Comparison of ENCODE assay signal across 34 mouse cellular contexts in the genomic region with DNA sequence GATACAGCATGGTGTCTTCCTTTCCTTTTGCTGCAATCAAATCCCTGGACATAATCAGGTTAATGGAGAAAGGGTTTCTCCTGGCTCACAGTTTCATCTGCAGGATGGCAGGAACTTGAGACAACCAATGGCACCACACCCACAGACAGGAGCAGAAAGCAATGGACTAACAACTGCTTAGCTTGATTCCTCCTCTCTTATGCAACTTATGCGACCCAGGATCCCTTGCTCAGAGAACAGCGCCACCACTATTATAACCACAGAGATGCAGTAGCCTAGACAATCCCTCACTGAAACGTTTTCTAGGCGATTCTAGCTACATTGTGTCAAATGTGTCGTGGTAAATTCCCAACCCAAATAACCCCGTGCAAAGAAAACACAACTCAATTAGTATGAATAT. TPM values are rescaled to one million over a fixed set of nuclear protein-coding genes. Genes with fewer than 3 reads are reported as not detected.
DNase-seq lines count a peak whose midpoint lies in the region; ATAC-seq and TF ChIP-seq lines count a peak whose summit lies in the region.
"Had no signal": no experiment of that assay in that cellular context is flagged by ENCODE, and none has a peak within 500 bp of the region (broad histone marks: within the 10 kb centered on the region; RNA-seq: fewer than 3 reads in every experiment).

No protein-coding gene starts in this region.

- H3K27me3 ChIP-seq in intestine, postnatal 0 days (replicated peaks; ENCODE audit: control insufficient read depth, insufficient read depth, low read length), result no peaks in the 10 kb centered on the region
- no peaks in the 10 kb centered on the region for H3K27me3 ChIP-seq in intestine, embryonic 15.5 days (replicated peaks)
- H3K27me3 ChIP-seq in liver, postnatal 0 days (ENCODE audit: insufficient read depth, low read length), result no peaks in the 10 kb centered on the region
- H3K27me3 ChIP-seq: kidney, embryonic 15.5 days; liver, embryonic 13.5 days; lung, embryonic 15.5 days; midbrain, embryonic 15.5 days; Patski; stomach, embryonic 15.5 days had no signal

- H3K27ac ChIP-seq in intestine, postnatal 0 days (ENCODE audit: low read depth, low read length), result no peak overlapping the region
- H3K27ac ChIP-seq in intestine, embryonic 15.5 days, result no peak overlapping the region
- no peak overlapping the region for H3K27ac ChIP-seq in liver, postnatal 0 days (ENCODE audit: low read depth)
- H3K27ac ChIP-seq: forebrain, embryonic 12.5 days; hindbrain, embryonic 14.5 days; kidney, embryonic 15.5 days; limb, embryonic 12.5 days; liver, embryonic 13.5 days; lung, embryonic 15.5 days; midbrain, embryonic 15.5 days; neural tube, embryonic 13.5 days; stomach, embryonic 15.5 days had no signal

- TF ChIP-seq EP300 in liver, postnatal 0 days (IDR thresholded peaks at IDR 0.05; ENCODE audit: low read depth), result no peak

- WGBS in intestine, postnatal 0 days, result 64% methylated on average over 6 of the region's 6 CpGs
- 70% methylated on average over 6 of the region's 6 CpGs for WGBS in intestine, embryonic 15.5 days
- 62% methylated on average over 6 of the region's 6 CpGs for WGBS in liver, postnatal 0 days (ENCODE audit: insufficient replicate concordance)

- H3K36me3 ChIP-seq in intestine, postnatal 0 days (ENCODE audit: control insufficient read depth, insufficient read depth), result no peaks in the 10 kb centered on the region
- no peaks in the 10 kb centered on the region for H3K36me3 ChIP-seq in intestine, embryonic 15.5 days
- no peaks in the 10 kb centered on the region for H3K36me3 ChIP-seq in liver, postnatal 0 days (replicated peaks; ENCODE audit: insufficient read depth, low read length)
- H3K36me3 ChIP-seq: forebrain, embryonic 12.5 days; kidney, embryonic 15.5 days; limb, embryonic 12.5 days; liver, embryonic 13.5 days; lung, embryonic 15.5 days; midbrain, embryonic 15.5 days; neural tube, embryonic 13.5 days; stomach, embryonic 15.5 days had no signal

- ATAC-seq in intestine, postnatal 0 days, result no peak
- ATAC-seq in intestine, embryonic 15.5 days, result no peak
- ATAC-seq in liver, postnatal 0 days, result no peak
- no peak for ATAC-seq in megakaryocyte-erythroid progenitor cell, adult 5-6 weeks (replicated peaks; ENCODE audit: low FRiP score, low TSS enrichment, poor library complexity, severe bottlenecking)
- no peak for ATAC-seq in megakaryocyte progenitor cell, adult 5-6 weeks (replicated peaks; ENCODE audit: poor library complexity)
- ATAC-seq: CD4-positive, CD25-positive, alpha-beta regulatory T cell, adult 4 months; forebrain, postnatal 0 days; midbrain, embryonic 15.5 days; Patski had no signal

- peak; percentile 23 for DNase-seq in retina, postnatal 1 day
- DNase-seq in retina, embryonic 14.5 days (ENCODE audit: low spot score), result no peak
- DNase-seq in MN1 (ENCODE audit: low spot score), result peak; percentile 13
- DNase-seq in liver, postnatal 0 days, result no peak
- DNase-seq: adrenal gland, adult 2 months; adrenal gland, postnatal 36 days; cerebellum, adult 18-20 months; cerebellum, postnatal 10 days; forebrain, postnatal 0 days; gastrocnemius, postnatal 10 days; heart, postnatal 4 days; kidney, adult 18-20 months; kidney, postnatal 25 days; liver, embryonic 13.5 days; lung, postnatal 4 days; right cerebral cortex, postnatal 25 days; thymus, adult 18-20 months; thymus, postnatal 25 days had no signal

- no peak overlapping the region for H3K4me2 ChIP-seq in intestine, postnatal 0 days (replicated peaks; ENCODE audit: low read depth)
- H3K4me2 ChIP-seq in intestine, embryonic 15.5 days (replicated peaks), result no peak overlapping the region
- no peak overlapping the region for H3K4me2 ChIP-seq in liver, postnatal 0 days (ENCODE audit: low read depth, low read length)
- H3K4me2 ChIP-seq: forebrain, embryonic 12.5 days; hindbrain, embryonic 14.5 days; kidney, embryonic 15.5 days; limb, embryonic 12.5 days; liver, embryonic 13.5 days; lung, embryonic 15.5 days; midbrain, embryonic 15.5 days; neural tube, embryonic 13.5 days; stomach, embryonic 15.5 days had no signal

- TF ChIP-seq CTCF in intestine, postnatal 0 days (IDR thresholded peaks at IDR 0.05; ENCODE audit: low read depth), result peak; percentile 17; the same call in 1 of the 2 replicates
- TF ChIP-seq CTCF in liver, postnatal 0 days (IDR thresholded peaks at IDR 0.05; ENCODE audit: low read depth), result peak; percentile 41

- H3K4me3 ChIP-seq in intestine, postnatal 0 days (ENCODE audit: low read depth, low read length), result no peak overlapping the region
- no peak overlapping the region for H3K4me3 ChIP-seq in intestine, embryonic 15.5 days (replicated peaks)
- no peak overlapping the region for H3K4me3 ChIP-seq in liver, postnatal 0 days (ENCODE audit: low read depth, low read length)
- H3K4me3 ChIP-seq: erythroblast, embryonic 14.5 days; forebrain, embryonic 12.5 days; kidney, embryonic 15.5 days; limb, embryonic 12.5 days; liver, embryonic 13.5 days; lung, embryonic 15.5 days; midbrain, embryonic 15.5 days; myocyte; neural tube, embryonic 13.5 days; stomach, embryonic 15.5 days had no signal

- no peak overlapping the region for H3K9ac ChIP-seq in intestine, postnatal 0 days (ENCODE audit: low read depth, low read length)
- H3K9ac ChIP-seq in intestine, embryonic 15.5 days, result no peak overlapping the region
- H3K9ac ChIP-seq in liver, postnatal 0 days (replicated peaks), result no peak overlapping the region
- H3K9ac ChIP-seq: forebrain, embryonic 12.5 days; forebrain, postnatal 0 days; hindbrain, embryonic 14.5 days; kidney, embryonic 15.5 days; limb, embryonic 12.5 days; liver, embryonic 13.5 days; lung, embryonic 15.5 days; midbrain, embryonic 15.5 days; neural tube, embryonic 13.5 days; stomach, embryonic 15.5 days had no signal

- H3K4me1 ChIP-seq in intestine, postnatal 0 days (replicated peaks; ENCODE audit: control insufficient read depth, insufficient read depth, low read length), result no peaks in the 10 kb centered on the region; the same call in 1 of the 2 replicates
- 0 out of 2 replicates have a peak, but pooled peaks cover 2% of the 10 kb centered on the region for H3K4me1 ChIP-seq in intestine, embryonic 15.5 days (replicated peaks)
- peaks cover 14% of the 10 kb centered on the region for H3K4me1 ChIP-seq in liver, postnatal 0 days (ENCODE audit: insufficient read depth)
- H3K4me1 ChIP-seq: stomach, embryonic 15.5 days had no signal

- H3K9me3 ChIP-seq in intestine, postnatal 0 days (ENCODE audit: control insufficient read depth), result no peaks in the 10 kb centered on the region
- H3K9me3 ChIP-seq in intestine, embryonic 15.5 days, result no peaks in the 10 kb centered on the region
- no peaks in the 10 kb centered on the region for H3K9me3 ChIP-seq in liver, postnatal 0 days (ENCODE audit: low read length)
- H3K9me3 ChIP-seq: forebrain, embryonic 12.5 days; kidney, embryonic 15.5 days; limb, embryonic 12.5 days; liver, embryonic 13.5 days; lung, embryonic 15.5 days; midbrain, embryonic 15.5 days; neural tube, embryonic 13.5 days; stomach, embryonic 15.5 days had no signal

RNA-seq across cellular contexts. Expression of a gene that starts 2.0 kb away (rescaled TPM):
- polyA plus RNA-seq in intestine, postnatal 0 days (2015; fragmentation: Nextera tagmentation; extraction: Ambion mirVana), result 5.1 and 5.5 TPM in 2 replicates
- polyA plus RNA-seq in intestine, embryonic 15.5 days (2015; fragmentation: Nextera tagmentation; extraction: Ambion mirVana), result 10.8 TPM in 2 replicates
- 11.9 and 12.1 TPM in 2 replicates for polyA plus RNA-seq in liver, postnatal 0 days (2015; fragmentation: Nextera tagmentation; extraction: Ambion mirVana)
- 82.4 and 84.5 TPM in 2 replicates for total RNA-seq in megakaryocyte-erythroid progenitor cell, adult 5-6 weeks (2014; fragmentation: Nextera tagmentation)
- 56.6 and 63.1 TPM in 2 replicates for total RNA-seq in megakaryocyte-erythroid progenitor cell, adult 5-6 weeks (2017)
- 49.5 and 55.0 TPM in 2 replicates for total RNA-seq in megakaryocyte progenitor cell, adult 5-6 weeks (2015)
- total RNA-seq in megakaryocyte progenitor cell, adult 5-6 weeks (2017), result 27.7 and 30.1 TPM in 2 replicates

RNA-seq across cellular contexts. Expression of a gene that starts 36.3 kb away (rescaled TPM):
- 84.6 and 86.7 TPM in 2 replicates for polyA plus RNA-seq in intestine, postnatal 0 days (2015; fragmentation: Nextera tagmentation; extraction: Ambion mirVana)
- 16.9 and 21.6 TPM in 2 replicates for polyA plus RNA-seq in intestine, embryonic 15.5 days (2015; fragmentation: Nextera tagmentation; extraction: Ambion mirVana)
- polyA plus RNA-seq in liver, postnatal 0 days (2015; fragmentation: Nextera tagmentation; extraction: Ambion mirVana), result 23.0 and 26.7 TPM in 2 replicates
- 27.6 and 40.1 TPM in 2 replicates for total RNA-seq in megakaryocyte-erythroid progenitor cell, adult 5-6 weeks (2014; fragmentation: Nextera tagmentation)
- 39.1 and 102 TPM in 2 replicates for total RNA-seq in megakaryocyte-erythroid progenitor cell, adult 5-6 weeks (2017)
- 27.5 and 42.5 TPM in 2 replicates for total RNA-seq in megakaryocyte progenitor cell, adult 5-6 weeks (2015)
- total RNA-seq in megakaryocyte progenitor cell, adult 5-6 weeks (2017), result 57.6 and 67.8 TPM in 2 replicates
- polyA plus RNA-seq: erythroblast, embryonic 14.5 days had no signal

Comparison
In these comparisons a context has a peak if more than half of its experiments do, and no peak if none do; other contexts are left out.
1. DNase-seq: peak in retina, postnatal 1 day (single experiment) and MN1 (single experiment); none in retina, embryonic 14.5 days (single experiment) and liver, postnatal 0 days (single experiment).